Mouse (Mus musculus): ENCODE measurements around the gene Gm20605. TPM values are rescaled to one million over a fixed set of nuclear protein-coding genes. Genes with fewer than 3 reads are reported as not detected.

The Gm20605 gene
- polyA plus RNA-seq (2017; shearing (Covaris generic)): 87.2 TPM

DNA sequence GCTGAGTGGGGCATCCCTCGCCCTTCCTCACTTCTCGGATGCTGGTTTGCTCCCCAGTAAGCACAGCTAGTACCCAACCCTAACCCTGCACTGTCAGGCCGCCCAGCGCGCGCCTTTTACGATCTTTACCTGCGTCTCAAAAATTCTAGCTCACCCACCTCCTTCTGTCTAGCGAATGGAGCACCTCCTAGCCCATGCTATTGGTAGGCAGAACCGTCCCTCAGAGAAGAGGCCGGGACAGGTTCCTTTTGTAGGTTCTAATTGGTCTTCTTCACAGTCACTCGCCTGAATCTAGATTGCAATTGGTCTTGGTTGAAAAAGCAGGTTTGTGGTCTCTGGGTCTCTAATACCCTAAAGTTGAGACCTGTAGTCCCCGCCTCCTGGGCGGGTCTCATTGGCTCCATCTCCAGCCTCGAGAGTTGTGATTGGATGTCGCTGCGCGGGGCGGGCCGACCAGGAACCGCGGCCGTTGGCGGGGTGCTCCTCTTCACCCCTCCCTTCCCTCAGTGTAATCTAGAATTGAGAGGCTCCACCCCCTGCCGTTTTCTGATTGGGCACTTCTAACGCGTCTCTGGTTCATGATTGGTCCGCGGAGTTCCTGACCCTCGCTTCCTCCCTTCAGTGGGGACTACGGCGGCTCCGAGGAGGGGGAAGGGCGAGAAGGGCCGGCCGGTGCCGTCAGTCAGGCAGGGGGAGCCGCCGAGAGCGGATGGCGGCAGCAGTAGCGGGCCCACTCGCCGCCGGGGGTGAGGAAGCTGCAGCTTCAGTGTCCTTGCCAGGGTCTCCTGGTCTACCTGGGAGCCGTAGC is at the start of gene Gm20605, which contains the start of the genes Fbxo24 and Lrch4:
TSS of gene Gm20605 (plus strand) at position 678 of the 808 bp plus-strand sequence.
TSS of gene Fbxo24 (minus strand) at position 505 of the 808 bp plus-strand sequence.
TSS of gene Lrch4 (plus strand) at position 624 of the 808 bp plus-strand sequence.

DNA sequence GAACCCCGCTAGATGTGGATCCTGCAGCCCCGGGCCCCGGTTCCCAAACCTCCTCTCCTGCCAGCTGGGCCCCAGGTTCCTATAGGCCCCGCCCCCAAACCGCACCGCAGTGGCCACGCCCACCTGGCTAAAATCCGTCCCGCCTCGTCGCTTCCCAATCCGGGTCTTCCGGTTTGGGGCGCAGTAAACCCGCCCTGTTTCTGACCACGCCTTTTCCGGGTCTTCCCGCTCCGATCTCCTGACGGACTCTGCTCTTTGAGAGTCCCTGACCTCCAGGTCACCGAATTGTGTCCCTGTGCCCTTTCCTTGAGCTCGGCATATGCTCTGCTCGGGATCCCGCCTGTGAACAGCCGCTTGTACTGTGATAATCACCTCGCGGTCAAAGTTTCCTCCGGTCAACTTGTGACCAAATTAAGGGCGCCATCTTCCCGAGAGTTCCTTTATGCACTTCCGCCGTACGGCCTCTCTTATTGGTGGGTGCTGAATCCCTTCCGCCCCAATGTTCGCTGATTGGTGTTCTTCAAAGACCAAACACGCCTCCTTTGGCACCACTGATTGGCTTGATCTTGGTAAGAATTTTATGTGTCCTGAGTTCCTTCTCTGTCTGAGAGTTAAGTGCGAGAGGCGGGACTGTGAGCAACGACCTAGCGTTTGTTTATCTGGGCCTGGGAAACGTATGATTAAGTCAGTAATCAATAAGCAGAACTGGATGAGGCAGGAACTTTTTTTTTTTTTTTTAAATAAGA is 28.2 kb upstream of the Gm20605 start, which contains the start of gene Mospd3:
TSS of gene Mospd3 (minus strand) at position 440 of the 746 bp plus-strand sequence.

DNA sequence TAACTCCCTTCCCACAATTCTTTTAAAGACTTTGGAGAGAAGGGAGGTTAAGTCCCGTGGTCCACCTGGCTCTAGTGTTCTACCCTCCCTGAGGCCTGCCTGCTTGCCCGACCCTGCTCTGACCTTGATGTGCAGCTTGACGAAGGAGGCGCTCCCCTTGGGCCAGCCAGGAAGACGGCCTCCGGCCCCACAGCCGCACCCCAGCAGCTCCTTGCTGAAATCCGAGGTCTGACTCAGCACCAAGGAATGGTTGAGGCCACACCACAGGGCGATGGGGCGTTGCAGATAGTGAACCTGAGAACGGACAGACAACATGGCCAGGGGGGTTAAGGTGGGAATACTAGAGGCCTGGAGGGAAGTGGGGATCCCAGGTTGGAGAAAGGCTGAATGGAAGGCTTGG is 15.4 kb upstream of the Gm20605 start, which contains the start of gene Pcolce:
TSS of gene Pcolce (minus strand) at position 235 of the 400 bp plus-strand sequence.

DNA sequence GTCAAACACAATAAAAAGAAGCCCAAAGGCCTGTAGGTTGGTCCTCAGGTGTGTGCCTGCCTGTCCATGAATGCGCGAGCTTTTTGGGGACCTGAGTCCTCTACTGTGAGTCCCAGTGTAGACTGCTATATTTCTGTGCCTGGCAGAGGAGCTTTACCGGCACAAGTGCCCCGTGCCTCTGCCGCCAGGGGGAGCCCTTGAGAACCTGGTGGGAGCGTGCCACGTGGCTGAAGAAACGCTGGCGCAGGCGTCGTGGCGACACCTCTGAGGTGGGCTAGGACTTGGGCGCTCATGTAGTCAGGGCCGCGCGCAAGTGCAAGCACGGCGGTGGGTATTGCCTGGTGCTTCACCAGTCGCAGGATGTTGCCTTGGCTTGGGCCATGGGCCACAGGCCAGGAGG is 12.1 kb downstream of the Gm20605 start, which contains the start of gene Sap25:
TSS of gene Sap25 (plus strand) at position 281 of the 400 bp plus-strand sequence.

DNA sequence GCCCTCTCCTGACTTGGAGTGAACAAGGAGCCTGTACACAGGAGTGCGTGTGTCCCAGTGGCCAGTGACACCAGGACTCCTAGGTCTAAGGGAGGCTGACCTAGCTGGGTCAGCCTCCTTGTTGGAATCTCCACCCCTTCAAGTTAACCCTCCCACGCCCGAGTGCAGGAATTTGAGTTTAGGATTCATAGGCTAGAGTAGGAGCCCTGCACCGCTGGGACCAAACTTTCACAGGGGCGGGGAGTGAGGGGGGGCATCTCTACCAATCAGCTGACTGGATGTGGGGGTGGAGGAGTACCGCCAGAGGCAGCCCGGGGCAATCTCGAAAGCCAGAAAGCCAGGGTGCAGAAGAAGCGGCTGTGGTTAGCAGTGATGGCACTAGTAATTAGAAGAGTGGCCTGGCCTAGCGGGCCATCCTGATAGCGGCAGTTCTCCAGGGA is 16.7 kb downstream of the Gm20605 start, which contains the start of gene Irs3:
TSS of gene Irs3 (minus strand) at position 63 of the 440 bp plus-strand sequence.

DNA sequence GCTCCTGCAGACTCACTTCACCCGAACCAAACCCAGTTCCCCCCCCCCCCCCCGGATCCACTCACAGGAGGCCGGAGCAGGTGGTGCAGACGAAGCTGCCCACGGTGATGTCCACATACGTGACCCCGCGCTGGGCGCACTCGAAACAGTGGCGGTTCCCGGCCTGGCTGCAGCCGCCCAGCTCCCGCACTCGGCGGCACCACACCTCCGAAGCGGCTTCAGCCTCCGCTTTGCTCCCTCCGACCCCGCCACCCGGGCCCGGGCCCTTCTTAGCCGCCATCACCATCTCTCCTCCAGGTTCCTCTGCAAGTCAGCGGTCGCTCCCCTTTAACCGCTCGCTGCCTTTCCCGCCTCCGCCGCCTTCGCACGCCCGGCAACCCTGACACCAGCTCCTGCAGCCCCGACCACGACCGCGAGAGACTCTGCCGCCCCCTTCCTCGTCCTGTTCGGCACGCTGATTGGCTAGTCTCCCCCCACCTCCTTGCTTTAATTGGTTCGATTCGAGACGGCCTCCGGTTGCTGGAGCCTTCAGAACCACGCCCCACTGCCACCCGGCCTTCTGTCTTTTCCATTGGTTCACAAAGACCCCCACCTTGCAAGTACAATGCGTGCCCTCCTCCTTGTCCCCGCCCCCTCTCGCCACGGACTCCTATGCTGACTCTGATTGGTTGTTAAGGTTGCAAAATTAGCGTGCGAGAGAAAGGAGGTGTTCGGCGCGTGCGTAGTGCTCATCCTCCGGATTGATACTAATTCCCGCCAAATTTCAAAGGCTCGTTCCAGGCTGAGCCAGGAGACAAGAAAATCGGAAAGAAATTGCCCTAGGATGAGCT is 55.5 kb downstream of the Gm20605 start, which contains the start of gene Agfg2:
TSS of gene Agfg2 (minus strand) at position 433 of the 830 bp plus-strand sequence.

Other genes starting within 250 kb of the Gm20605 start
- 0.31 TPM for gene Zan, start 152.1 kb upstream of the Gm20605 start, polyA plus RNA-seq (2017; shearing (Covaris generic))
- gene Pop7, start 126.7 kb upstream of the Gm20605 start, polyA plus RNA-seq (2017; shearing (Covaris generic)): 55.9 TPM
- 4.2 TPM for gene Gigyf1, start 110.6 kb upstream of the Gm20605 start, polyA plus RNA-seq (2017; shearing (Covaris generic))
- gene Epo, start 95.9 kb upstream of the Gm20605 start, polyA plus RNA-seq (2017; shearing (Covaris generic)): not detected
- 123 TPM for gene Gnb2, start 95.7 kb upstream of the Gm20605 start, polyA plus RNA-seq (2017; shearing (Covaris generic))
- gene Actl6b, start 75.7 kb upstream of the Gm20605 start, polyA plus RNA-seq (2017; shearing (Covaris generic)): not detected
- 0.87 TPM for gene Tfr2, start 59.3 kb upstream of the Gm20605 start, polyA plus RNA-seq (2017; shearing (Covaris generic))
- 104 TPM for gene Mospd3, start 28.1 kb upstream of the Gm20605 start, polyA plus RNA-seq (2017; shearing (Covaris generic))
- 1.0 TPM for gene Pcolce, start 15.4 kb upstream of the Gm20605 start, polyA plus RNA-seq (2017; shearing (Covaris generic))
- gene Fbxo24, start 173 bp upstream of the Gm20605 start, polyA plus RNA-seq (2017; shearing (Covaris generic)): 0.86 TPM
- gene Lrch4, start 54 bp upstream of the Gm20605 start, polyA plus RNA-seq (2017; shearing (Covaris generic)): 327 TPM
- gene Sap25, start 12.2 kb downstream of the Gm20605 start, polyA plus RNA-seq (2017; shearing (Covaris generic)): 141 TPM
- not detected for gene Irs3, start 16.5 kb downstream of the Gm20605 start, polyA plus RNA-seq (2017; shearing (Covaris generic))
- 21.6 TPM for gene Agfg2, start 55.6 kb downstream of the Gm20605 start, polyA plus RNA-seq (2017; shearing (Covaris generic))
- gene Nyap1, start 112.4 kb downstream of the Gm20605 start, polyA plus RNA-seq (2017; shearing (Covaris generic)): 0.98 TPM
- 441 TPM for gene Tsc22d4, start 116.6 kb downstream of the Gm20605 start, polyA plus RNA-seq (2017; shearing (Covaris generic))
- gene Ppp1r35, start 149.7 kb downstream of the Gm20605 start, polyA plus RNA-seq (2017; shearing (Covaris generic)): 21.1 TPM
- gene Mepce, start 158.5 kb downstream of the Gm20605 start, polyA plus RNA-seq (2017; shearing (Covaris generic)): 19.8 TPM
- 13.7 TPM for gene Zcwpw1, start 158.6 kb downstream of the Gm20605 start, polyA plus RNA-seq (2017; shearing (Covaris generic))
- gene Pilra, start 207.1 kb downstream of the Gm20605 start, polyA plus RNA-seq (2017; shearing (Covaris generic)): 1.3 TPM
- gene Pilrb1, start 228.9 kb downstream of the Gm20605 start, polyA plus RNA-seq (2017; shearing (Covaris generic)): 0.58 TPM
- gene Pilrb2, start 242.6 kb downstream of the Gm20605 start, polyA plus RNA-seq (2017; shearing (Covaris generic)): 1.3 TPM

All from CD4-positive, CD25-positive, alpha-beta regulatory T cell, adult 9 weeks (primary cell).